Mouse (Mus musculus) thymus, postnatal 4 days (tissue): Measurements from ENCODE around the gene Mical3.

ENCODE experiments used
- DNase-seq: peaks from one replicate; pipeline ENCODE4 v3.0.0; 2021

The Mical3 gene

DNA sequence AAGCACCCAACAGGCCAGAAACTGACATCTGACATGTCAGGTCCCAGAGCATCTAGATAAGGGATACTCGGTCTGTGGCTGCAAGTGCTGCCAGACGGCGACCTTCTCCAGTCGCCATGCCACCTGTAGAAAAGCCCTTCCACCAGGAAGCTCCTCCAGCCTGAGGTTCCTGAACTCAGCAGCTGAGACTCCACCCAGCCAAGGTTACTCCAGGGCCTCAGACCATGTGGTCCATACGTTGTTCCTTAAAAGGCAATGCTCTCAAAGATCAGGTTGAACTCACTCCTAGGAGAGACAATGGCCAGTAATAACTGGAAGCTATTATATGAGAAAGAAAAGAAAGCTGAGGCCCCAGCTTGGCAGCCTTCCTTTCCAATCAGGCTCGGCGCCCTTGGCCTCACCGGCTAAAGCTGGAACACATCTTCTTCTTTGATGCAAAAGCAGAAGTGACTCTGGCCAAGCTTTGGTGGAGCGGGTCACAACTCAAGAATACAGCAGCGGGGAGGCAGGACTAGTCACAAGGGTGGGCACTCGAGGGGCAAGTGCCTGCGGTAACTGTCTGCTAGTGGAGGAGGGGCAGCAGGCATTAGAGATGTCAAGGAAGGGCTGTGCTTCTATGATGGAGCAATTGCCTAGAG, 53.8 kb downstream of the Mical3 start:
- DNase-seq, result no peak

DNA sequence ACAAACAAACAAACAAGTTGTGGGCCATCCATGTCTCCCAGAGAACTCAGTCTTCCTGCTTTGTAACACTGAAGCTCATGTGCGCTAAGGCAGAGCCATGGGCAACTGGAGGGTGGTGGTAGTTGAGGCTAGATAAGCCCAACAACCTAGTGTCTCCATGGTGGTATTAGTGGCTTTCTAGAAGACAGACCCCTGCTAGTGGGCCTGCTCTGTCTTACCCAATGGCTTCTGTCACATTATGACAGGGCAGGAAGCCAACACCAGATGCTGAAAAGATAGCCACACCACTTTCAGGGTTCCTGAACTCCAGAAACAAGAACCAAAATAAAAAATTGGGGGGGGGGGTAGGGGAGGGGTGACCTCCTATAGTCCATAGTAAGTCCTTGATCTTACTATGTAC, 55.0 kb downstream of the Mical3 start:
- no peak for DNase-seq

DNA sequence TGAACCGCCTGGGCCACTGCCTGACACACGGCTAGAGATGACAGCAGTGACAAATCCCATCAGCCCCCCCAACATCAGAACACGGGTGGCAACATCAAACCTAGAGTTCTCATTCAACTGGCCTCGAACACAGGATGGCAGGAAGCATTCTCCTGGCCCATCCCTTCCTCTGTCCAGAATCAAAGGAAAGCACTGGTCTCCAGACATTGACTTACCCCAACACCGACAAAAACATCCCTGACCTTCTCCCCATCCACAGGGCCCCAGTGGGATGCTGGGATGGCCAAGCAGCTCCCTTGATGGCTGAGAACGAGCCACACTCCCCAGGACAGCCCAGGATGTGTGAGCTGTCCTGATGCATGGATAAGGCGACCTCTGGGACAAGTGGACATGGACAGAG, 57.5 kb downstream of the Mical3 start:
- no peak for DNase-seq

DNA sequence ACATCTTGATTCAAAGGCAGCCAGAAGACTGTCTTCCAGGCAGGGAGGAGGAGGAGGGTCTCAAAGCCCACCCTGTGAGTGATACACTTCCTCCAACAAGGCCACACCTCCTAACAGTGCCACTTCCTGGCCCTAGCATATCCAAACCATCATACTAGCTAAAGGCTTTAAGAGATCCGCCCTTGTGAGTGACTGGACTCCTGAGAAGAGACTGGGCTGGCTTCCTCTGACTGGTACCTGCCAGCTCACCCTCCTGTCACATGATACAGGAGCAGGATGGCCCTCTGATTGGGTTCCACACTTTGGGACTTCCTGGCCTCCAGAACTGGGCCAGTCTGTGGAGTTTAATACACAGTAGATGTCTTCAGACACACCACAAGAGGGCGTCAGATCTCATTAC, 58.2 kb downstream of the Mical3 start:
- no peak for DNase-seq

DNA sequence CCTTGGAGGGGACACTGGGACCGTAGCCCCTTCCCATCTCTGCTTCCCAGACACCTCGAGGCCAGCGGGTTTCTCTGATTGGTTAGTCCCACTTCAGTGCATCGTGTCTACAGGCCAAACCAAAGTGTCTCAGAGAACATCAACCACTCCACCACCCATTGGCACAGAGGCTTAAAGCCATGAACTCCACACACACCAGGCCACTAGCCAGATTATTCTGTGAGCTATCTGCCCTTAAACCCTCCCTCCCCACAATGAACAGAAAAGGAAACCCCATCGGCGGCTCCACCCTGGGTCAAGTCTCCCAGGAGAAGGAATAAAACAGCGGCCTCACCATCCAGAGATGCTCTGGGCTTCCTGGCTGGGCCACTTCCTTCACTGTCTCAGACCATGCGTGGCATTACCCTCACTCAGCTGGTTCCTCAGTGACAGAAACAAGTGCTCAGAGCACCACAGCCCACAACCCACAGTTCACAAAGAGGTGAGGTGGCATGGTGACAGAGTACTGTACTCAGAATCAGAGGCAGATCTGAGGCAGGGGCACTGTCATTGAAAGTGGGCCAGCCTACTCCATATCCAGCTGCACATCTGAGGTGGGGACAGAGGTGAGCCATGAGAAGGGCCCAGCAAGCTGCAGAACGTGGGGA, 60.1 kb downstream of the Mical3 start:
- no peak for DNase-seq

DNA sequence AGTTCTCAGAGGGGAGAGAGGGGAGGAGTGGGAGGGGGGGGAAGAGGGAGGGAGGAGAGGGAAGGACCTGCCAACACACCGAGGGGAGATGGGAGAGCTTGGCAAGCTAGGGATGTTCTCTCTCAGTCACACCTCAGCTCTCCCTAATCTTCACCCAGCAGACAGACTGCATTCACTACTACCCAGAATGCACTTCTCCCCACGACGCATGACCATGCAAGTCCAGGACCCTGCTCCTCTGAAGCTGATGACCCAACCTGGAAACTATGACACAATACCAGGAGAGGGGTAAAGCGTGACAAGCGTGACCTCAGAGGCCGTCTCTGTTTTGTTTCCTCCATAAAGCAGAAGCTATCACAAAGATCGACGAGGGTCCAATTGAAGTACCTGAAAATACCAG, 61.6 kb downstream of the Mical3 start:
- DNase-seq, result no peak

DNA sequence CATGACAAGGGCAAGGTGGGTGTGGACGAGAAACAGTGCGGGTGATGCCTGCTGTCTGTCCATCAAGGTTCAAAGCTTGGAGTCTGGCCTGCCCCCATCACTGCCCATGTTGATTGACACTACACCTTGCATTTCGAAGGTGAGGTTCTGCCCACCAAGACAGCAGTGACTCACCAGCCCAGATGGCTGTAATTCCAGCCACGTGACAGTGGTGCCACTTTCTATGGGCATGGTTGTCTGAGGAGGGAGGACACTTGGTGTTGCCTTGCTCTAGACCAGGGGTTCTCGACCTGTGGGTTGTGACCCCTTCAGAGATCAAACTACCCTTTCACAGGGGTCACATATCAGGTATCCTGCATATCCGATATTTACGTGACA, 62.7 kb downstream of the Mical3 start:
- DNase-seq, result no peak

DNA sequence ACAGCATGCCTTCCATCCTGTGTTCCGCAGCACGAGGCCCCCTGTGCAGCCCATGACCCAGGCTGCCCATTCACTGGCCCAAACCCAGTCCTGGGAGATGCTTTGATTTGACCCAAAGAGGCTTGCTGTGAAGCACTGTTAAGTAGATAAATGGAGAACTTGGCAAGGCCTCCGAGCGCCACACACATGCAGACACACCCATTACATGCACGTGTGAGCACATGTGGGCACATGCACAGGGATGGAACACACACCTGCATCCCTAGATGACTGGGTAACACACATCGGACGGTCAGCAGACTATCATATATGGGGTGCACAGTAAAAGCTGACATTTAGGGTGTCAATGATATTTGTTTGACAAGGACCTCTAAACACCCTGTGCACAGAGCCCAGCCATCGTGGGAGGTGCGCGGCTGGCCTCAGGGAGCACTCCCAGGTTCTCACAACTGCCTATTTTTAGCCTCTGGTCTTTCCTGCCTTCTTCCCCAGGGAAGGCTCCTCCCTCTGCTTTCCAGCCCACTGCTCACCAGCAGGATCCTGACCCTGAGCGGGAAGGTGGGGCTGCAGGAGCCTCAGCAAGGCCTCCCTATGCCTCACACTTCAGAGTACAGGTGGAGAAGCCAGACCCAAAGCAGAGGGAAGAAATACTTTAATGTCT, 63.2 kb downstream of the Mical3 start:
- DNase-seq, result no peak

DNA sequence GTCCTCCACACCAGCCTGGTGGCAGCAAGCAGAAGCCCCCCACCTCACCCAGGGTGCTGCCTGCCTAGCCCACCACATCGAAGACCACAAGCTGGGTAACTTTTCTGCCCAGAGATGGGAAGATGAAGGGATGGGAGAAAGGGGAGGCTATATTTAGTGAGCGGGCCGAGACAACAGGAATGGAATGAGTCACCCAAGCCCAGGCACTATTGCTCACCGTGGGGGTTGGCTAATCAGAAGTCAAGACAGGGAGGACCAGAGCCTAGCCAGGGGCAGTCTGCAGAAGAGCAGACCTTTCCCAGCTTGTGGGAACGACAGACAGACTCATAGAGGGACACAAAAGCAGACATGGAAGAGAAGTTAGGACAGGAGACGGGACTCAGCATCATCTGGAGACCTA, 64.0 kb downstream of the Mical3 start:
- no peak for DNase-seq

DNA sequence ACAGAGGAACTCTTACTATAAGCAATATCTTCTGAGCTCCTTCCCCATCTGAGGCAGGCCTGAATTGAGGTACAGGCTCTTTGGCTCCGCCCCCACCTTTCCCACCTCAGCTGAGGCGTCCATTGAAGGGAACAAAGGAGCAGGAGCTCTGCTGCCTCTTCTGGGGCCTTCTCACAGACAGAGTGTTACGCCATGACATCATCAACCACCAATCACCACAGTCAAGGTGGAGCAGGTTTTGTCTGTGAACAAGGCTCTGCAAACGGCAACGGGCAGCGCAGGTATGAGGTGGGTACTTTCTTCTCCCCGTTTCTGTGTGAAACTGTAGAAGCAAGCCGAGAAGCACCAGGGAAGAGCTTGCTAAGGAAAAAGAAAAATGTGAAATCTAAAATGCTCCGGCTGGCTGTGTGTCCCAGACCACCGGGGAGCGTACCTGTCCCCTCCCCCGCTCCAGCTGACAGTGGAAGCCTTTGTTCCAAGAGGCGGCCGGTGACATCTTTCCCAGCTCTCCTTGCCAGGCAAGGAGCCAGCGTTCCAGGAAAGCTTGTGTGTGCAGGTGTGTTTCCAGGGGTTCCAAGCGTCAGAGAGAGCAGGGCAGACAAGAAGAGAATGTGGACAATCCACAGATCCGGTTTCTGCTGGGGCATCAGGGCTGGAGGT, 66.3 kb downstream of the Mical3 start:
- no peak for DNase-seq

DNA sequence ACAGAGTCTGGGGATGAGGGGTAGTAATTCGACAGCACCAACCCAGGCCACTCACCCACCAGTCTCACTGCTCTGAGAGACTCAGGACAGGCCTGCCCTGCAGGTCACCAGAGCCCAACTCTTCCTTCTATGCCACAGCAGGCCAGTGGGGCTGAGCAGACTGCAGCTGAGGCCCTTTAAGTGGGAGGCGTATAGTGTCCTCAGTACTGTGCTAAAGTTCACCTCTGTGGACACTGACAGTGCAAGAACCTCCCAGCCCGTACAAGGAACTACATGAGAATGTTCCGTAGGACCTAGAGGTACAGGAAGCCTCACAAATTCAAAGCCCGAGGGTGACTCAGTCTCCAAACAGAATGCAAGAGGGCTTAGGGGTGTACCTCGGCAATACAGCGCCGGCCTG, 67.0 kb downstream of the Mical3 start:
- no peak for DNase-seq

DNA sequence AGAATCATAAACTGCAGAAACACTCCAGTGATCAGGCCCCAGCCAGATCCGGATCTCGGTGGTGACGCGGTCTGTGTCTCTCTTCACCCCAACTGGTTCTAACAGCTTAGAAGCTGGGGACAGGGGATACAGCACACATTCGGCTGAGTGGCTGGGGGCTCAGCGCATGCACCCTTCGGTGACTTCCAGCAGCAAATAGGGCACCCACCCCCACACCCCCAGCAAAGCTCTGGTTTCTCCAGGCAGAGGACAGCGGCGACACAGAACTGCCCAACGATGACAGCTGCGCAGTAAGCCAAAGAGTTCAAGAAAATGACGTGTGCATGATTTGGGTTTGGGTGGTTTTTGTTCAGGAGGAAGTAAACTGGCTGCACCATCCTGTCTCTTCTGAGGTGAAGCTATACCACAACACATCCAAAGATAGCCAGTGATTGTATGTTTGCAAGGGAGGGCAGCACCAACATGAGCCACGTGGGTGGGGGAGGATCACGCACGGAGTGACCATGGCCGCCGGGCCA, 67.8 kb downstream of the Mical3 start:
- DNase-seq, result no peak

DNA sequence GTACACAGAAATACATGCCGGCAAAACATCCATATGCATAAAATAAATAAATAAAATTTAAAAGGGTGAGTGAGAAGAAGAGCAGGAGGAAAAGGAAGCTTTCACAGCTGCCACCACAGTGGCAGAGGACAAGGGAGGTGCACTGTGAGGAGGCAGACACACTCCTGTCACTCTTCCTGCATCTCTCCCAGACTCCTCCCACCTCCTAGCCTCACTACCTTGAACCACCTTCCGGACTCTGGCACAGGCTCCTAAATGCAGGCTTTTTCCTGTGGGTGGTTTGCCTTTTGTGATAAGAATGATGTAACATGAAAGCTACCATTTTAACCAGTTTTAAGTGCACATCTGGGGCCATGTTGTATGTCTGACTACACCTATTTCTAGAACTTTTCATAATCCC, 72.8 kb downstream of the Mical3 start:
- no peak for DNase-seq

DNA sequence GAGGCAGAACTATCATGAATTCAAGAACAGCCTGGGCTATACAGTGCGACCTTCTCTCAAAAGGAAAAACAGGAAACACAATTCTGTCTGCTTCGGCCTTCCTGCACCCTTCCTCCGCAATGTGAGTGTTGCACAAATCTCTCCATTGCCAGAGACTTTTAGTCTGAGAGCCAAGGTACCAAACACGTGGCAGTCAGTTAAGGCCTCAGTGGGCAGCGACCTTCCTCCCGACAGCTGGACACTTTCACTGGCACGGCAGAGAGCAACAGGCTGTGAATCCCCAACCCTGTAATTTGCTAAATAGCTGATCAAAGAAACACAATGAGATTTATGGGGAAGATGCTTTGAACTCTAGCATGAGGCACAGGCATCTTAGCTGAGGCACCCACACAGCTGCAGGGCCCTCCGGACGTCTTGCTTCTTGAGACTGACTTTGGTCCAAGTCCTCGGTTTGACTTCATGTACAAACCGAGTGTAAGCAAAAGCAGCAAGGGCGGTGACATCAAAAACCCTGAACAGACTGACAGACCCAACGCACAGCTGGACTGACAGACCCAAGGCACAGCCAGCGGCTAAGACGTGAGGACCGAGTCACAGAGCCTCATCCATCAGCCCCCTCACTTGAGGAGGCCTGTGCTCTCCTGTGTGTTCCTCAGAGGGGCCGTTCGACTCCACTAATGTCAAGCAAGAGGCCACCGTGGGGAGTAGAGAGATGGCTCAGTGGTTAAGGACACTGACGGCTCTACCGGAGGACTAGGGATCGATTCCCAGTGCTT, 73.4 kb downstream of the Mical3 start:
- DNase-seq, result no peak

DNA sequence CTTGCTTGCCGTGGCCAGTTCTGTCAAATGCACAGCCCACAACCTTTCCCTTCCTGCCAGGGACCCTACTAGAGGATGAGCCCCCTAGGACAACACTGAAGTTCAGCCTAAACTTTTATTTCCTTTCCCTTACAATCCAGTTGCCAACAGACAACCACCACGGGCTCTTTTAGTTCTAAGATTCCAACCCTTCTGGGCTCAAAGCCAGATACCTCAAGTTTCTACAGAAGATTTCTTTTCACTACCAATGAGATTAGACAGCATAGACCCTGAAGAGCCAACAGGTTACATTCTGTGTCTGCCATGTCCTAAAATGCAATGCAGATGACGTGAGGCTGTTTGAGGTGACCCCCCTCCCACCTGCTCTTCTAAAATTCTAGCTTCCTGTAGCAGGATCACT, 75.3 kb downstream of the Mical3 start:
- no peak for DNase-seq

DNA sequence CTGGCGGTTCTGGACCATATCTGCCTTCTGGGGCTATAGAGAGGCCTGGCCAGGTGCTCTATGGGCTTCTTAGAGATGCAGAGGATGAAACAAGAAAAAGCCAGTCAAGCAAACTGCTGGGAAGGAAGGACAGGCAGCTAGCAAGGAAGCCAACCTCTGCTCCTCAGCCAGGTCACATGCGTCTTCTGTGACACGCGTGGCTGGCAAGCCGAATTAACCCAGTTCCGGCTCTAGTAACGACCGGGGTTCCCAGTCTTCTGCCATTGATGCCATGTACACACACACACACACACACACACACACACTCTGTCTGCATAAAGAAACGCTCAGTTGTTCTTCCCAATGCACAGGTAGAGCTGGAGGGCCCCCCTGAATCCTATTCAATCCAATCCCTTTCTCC, 75.9 kb downstream of the Mical3 start:
- no peak for DNase-seq

DNA sequence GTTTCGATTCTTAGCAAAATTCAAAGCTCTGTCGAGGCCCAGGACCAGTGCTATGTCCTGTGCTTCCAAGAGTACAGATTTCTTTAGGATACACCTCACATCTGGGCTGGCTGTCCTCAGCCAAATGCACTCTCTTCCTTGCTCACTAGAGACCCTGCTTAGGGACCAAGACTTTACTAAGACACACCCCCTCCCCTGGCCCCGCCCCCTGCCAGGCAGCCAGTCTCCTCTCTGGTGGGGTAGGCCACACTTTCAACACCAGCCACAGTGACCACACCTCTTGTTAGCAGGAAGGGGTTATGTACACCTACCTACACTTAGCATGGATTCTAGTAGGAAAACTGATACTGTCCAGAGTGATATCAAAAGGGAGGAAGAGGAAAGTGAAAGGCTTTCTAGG, 76.5 kb downstream of the Mical3 start:
- DNase-seq, result peak; percentile 55

DNA sequence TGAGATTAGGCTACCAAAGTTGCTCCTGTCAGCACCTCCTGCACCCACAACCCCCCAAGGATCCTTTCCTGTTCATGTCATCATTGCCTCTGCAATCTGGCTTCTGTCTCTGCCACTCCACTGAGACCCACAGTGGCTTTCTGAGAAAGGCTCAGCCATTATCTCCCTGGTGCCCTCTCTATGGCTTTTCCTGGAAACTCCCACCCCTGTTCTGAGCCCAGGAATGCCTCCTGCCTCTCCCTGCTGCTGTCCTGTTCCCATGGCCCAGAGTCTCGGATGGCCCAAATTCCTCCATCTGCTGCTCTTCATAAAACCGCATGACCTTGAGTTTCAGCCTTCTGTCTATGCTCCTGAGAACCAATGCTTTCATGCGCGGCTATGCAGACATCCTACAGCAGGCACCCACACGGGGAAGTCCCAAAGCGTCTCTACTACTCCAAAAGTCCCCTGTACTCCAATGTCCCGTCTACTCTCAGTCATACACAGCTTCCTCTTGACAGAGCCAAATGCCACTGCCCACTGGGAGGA, 77.2 kb downstream of the Mical3 start:
- DNase-seq, result no peak

DNA sequence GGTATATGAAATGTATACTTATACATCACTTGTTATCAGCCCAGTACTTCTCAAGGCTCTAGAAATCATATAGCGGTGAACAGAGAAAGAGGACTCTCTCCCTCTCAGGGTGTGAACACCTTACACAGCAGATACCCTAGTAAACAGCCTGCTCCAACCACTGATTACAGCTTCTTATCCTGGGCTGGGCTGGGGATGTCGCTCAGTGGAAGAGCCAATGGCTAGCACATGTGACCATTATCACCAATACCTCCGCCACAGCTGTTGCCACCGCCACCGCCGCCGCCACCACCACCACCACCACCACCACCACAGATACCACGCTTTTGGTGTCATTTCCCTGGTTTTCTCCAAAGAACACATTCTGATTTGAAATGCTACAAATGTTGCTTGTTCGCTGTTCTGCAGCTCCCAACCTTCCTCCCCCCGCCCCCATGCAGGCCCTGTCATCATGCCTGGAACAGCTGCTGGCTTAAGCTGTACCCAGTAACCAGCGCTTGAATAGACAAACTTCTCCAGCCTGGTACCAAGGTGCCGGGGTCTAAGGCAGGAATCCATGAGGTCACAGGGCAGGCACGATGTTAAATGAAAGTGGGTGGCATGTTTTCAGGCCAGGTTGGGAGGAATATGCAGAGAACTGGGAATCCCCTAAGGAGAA, 78.7 kb downstream of the Mical3 start:
- no peak for DNase-seq

DNA sequence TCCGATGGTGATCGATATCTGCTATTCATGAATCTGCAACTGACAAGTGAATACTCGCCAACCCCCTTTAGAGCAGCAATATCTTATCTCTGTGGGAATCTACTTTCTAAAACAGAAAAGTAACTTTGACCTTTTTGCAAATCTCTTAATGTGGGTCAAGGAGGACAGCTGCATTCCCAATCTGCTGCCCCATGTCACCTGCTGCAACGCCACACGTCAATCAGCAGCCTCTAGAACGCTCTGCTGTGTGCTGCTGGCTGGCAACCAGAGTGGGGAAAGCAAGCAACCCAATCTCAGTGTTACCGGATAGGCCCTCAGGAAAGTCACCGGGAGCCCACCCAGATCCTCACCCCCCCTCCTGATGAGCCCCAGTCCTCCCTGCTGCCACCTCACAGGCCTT, 79.4 kb downstream of the Mical3 start:
- DNase-seq, result no peak

DNA sequence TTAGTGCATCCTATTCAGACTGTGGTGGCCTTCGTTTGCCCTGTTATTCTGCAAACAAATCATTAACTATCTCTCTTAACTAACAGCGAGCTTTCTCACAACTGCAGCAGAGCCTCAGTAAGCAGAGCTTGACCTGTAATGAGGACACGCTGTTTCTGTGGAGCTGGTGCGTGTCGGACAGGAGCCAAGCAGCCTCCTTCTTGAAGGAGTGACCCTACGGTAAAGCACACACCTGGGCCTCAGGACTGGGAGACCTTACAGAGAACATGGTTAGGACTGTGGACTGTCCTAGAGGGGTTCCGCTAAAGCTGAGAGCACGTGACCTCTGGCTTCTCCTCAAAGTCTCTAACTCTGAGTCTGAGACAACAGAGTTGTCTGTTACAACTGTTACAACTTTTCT, 82.1 kb downstream of the Mical3 start:
- DNase-seq, result no peak

DNA sequence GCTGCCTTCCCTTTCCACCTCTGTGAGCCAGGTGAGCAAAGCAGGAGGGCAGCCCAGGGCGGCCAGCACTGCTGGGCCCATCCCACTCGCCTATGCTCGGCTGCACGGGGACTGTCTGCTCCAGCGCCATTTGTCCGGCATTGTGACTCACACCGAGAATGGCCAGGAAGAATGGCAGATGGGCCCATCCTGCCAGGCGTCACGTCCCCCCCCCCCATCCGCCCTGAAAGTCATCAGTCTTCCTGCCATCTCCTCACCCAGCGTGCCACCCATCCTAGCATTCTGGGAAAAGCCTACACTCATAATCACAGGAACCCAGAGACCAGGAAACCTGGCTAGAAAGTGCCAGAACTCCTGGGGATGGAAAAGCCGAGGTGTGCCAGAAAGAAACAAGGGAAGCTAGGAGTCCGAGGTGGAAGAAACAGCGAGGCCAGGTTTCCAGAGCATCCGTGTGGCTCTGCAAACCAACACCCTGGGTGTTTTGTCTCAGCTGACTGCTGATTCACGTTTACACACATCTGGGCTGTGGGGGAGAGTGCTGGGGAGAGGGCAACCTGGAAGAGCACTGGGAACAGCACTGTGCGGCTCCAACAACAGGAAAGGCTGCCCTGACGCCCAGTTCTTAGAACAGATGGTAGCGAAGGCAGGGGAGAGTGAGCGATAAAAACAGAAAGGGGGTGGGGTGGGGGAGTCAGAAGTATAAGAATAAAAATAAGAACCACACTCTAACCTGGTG, 85.3 kb downstream of the Mical3 start:
- DNase-seq, result no peak
